10 mouse cellular contexts compared by ENCODE assay signal in genomic region chr7:123001341-123002027, GRCm38 (mm10). TPM values are rescaled to one million over a fixed set of nuclear protein-coding genes. Genes with fewer than 3 reads are reported as not detected.
DNase-seq lines count a peak whose midpoint lies in the region; ATAC-seq and TF ChIP-seq lines count a peak whose summit lies in the region.
"Had no signal": no experiment of that assay in that cellular context is flagged by ENCODE, and none has a peak within 500 bp of the region (broad histone marks: within the 10 kb centered on the region; RNA-seq: fewer than 3 reads in every experiment).

No protein-coding gene starts in this region.

- TF ChIP-seq CTCF in lung, adult 2 months (IDR thresholded peaks at IDR 0.05; ENCODE audit: insufficient read depth, low read length) = no peak

- ATAC-seq in heart, embryonic 11.5 days (replicated peaks; ENCODE audit: insufficient number of reproducible peaks, low FRiP score, low TSS enrichment) = no peak
- no peak for ATAC-seq in CD4-positive, CD25-positive, alpha-beta regulatory T cell, adult 4 months
- ATAC-seq: midbrain, embryonic 13.5 days had no signal

- H3K4me1 ChIP-seq in heart, embryonic 11.5 days (ENCODE audit: control insufficient read depth, insufficient read depth, low read length) = no peaks in the 10 kb centered on the region
- no peaks in the 10 kb centered on the region for H3K4me1 ChIP-seq in lung, adult 2 months (ENCODE audit: control insufficient read depth, insufficient read depth, low read length)
- H3K4me1 ChIP-seq: midbrain, embryonic 13.5 days had no signal

- peaks cover 42% of the 10 kb centered on the region for H3K36me3 ChIP-seq in heart, embryonic 11.5 days (ENCODE audit: control insufficient read depth, insufficient read depth, low read length)

- H3K27ac ChIP-seq in heart, embryonic 11.5 days (ENCODE audit: low read depth, low read length) = no peak overlapping the region
- H3K27ac ChIP-seq: midbrain, embryonic 13.5 days had no signal

- no peak for TF ChIP-seq POLR2A in lung, adult 2 months (IDR thresholded peaks at IDR 0.05; ENCODE audit: borderline replicate concordance, extremely low read depth, low read depth, low read length)

- no peaks in the 10 kb centered on the region for H3K27me3 ChIP-seq in heart, embryonic 11.5 days (ENCODE audit: control insufficient read depth, insufficient read depth, low read length)
- H3K27me3 ChIP-seq: midbrain, embryonic 13.5 days had no signal

- WGBS in heart, embryonic 11.5 days (ENCODE audit: insufficient replicate concordance) = 88% methylated on average over 20 of the region's 20 CpGs
- WGBS in lung, adult 2 months = 72% methylated on average over 20 of the region's 20 CpGs

- H3K9me3 ChIP-seq in heart, embryonic 11.5 days (replicated peaks; ENCODE audit: control insufficient read depth, low read length) = no peaks in the 10 kb centered on the region
- H3K9me3 ChIP-seq: midbrain, embryonic 13.5 days had no signal

- no peak overlapping the region for H3K4me2 ChIP-seq in heart, embryonic 11.5 days
- H3K4me2 ChIP-seq: midbrain, embryonic 13.5 days had no signal

- intact Hi-C loops in heart, postnatal 36 days (cut with DNase I) = no loop called here

- DNase-seq in heart, adult 18-20 months = peak; percentile 25 to 37
- DNase-seq in lung, postnatal 10 days = peak; percentile 29
- no peak for DNase-seq in lung, adult 2 months
- DNase-seq in cerebellum, adult 9-11 months = peak; percentile 73
- DNase-seq in heart, postnatal 36 days = peak; percentile 13 to 33
- DNase-seq in thymus, adult 18-20 months = no peak
- DNase-seq: B cell, adult 2 months had no signal

- no peak overlapping the region for H3K9ac ChIP-seq in heart, embryonic 11.5 days (ENCODE audit: low read depth, low read length)
- H3K9ac ChIP-seq: midbrain, embryonic 13.5 days had no signal

- no peak overlapping the region for H3K4me3 ChIP-seq in heart, embryonic 11.5 days (ENCODE audit: low read depth, low read length)
- H3K4me3 ChIP-seq in lung, adult 2 months (replicated peaks; ENCODE audit: extremely low read depth, low read depth, low read length) = no peak overlapping the region
- H3K4me3 ChIP-seq: midbrain, embryonic 13.5 days had no signal

RNA-seq across cellular contexts. Expression of gene Rbbp6, which starts 36.0 kb away (rescaled TPM):
- total RNA-seq in heart, adult 18-20 months (2021) = 10 to 100 TPM; 26.6 to 34.3 TPM
- 22.0 and 30.1 TPM in 2 replicates for polyA plus RNA-seq in heart, embryonic 11.5 days (2014; fragmentation: Nextera tagmentation; extraction: Ambion mirVana)
- polyA plus RNA-seq in lung, adult 2 months (2012; rRNA removed) = 6.8 and 12.0 TPM in 2 replicates
- 10 to 100 TPM; 22.1 to 33.0 TPM for total RNA-seq in heart, postnatal 36 days (2021)
- 10 to 100 TPM; 46.4 to 51.4 TPM for polyA plus RNA-seq in CD4-positive, CD25-positive, alpha-beta regulatory T cell, adult 4 months (2017; shearing (Covaris generic))

Comparison
In these comparisons a context has a peak if more than half of its experiments do, and no peak if none do; other contexts are left out.
1. DNase-seq: peak in heart, adult 18-20 months (2 of 2), lung, postnatal 10 days (single experiment), cerebellum, adult 9-11 months (single experiment) and heart, postnatal 36 days (2 of 2); none in lung, adult 2 months (single experiment) and thymus, adult 18-20 months (0 of 2).